Mouse (Mus musculus) thymus, postnatal 14 days (tissue): ENCODE results near the gene Cinp.
"Not testable (repeated sequence)": the region's sequence is repeated elsewhere in the genome, so short reads cannot be mapped to it uniquely, and the experiment has no call there.

Experiments used
- DNase-seq: peaks from one replicate; pipeline ENCODE4 v3.0.0; 2021

The Cinp gene

GRCm38 (mm10) chr12:110858681-110859080 is 30.3 kb downstream of the Cinp start:
- not testable (repeated sequence) for DNase-seq

- peak; percentile 46 for DNase-seq
These were observed 31.7 kb downstream of the Cinp start for GRCm38 (mm10) chr12:110857196-110857595.

GRCm38 (mm10) chr12:110854786-110855737 is 33.9 kb downstream of the Cinp start:
- DNase-seq = no peak

GRCm38 (mm10) chr12:110851923-110852322 is 37.0 kb downstream of the Cinp start:
- no peak for DNase-seq

GRCm38 (mm10) chr12:110851414-110851813 is 37.5 kb downstream of the Cinp start:
- DNase-seq = no peak

- DNase-seq = no peak
These were observed 38.1 kb downstream of the Cinp start for GRCm38 (mm10) chr12:110850929-110851256.

- DNase-seq = peak; percentile 83
These were observed 38.7 kb downstream of the Cinp start, which contains the start of gene Zfp839 for GRCm38 (mm10) chr12:110850010-110850928. Gene Zfp839 (plus strand): TSS chr12:110850253.

GRCm38 (mm10) chr12:110846191-110846765 is 42.7 kb downstream of the Cinp start:
- no peak for DNase-seq

- DNase-seq = peak; percentile 59
These were observed 43.6 kb downstream of the Cinp start for GRCm38 (mm10) chr12:110845131-110845880.

- DNase-seq = no peak
These were observed 44.5 kb downstream of the Cinp start for GRCm38 (mm10) chr12:110844227-110845130.

- peak; percentile 80 for DNase-seq
These were observed 45.5 kb downstream of the Cinp start for GRCm38 (mm10) chr12:110843194-110844048.

- DNase-seq = no peak
These were observed 47.0 kb downstream of the Cinp start for GRCm38 (mm10) chr12:110841731-110842493.

GRCm38 (mm10) chr12:110840348-110841198 is 48.4 kb downstream of the Cinp start, which contains the start of gene Mok:
Gene Mok (minus strand): TSS chr12:110840939.
- DNase-seq = peak; percentile 97

- no peak for DNase-seq
These were observed 51.1 kb downstream of the Cinp start for GRCm38 (mm10) chr12:110837850-110838249.

GRCm38 (mm10) chr12:110837192-110837841 is 51.6 kb downstream of the Cinp start:
- DNase-seq = no peak

GRCm38 (mm10) chr12:110836729-110837128 is 52.2 kb downstream of the Cinp start:
- DNase-seq = no peak

- DNase-seq = no peak
These were observed 53.8 kb downstream of the Cinp start for GRCm38 (mm10) chr12:110835182-110835581.
